Comparison of ENCODE assay signal across 11 mouse cellular contexts in the genomic region with DNA sequence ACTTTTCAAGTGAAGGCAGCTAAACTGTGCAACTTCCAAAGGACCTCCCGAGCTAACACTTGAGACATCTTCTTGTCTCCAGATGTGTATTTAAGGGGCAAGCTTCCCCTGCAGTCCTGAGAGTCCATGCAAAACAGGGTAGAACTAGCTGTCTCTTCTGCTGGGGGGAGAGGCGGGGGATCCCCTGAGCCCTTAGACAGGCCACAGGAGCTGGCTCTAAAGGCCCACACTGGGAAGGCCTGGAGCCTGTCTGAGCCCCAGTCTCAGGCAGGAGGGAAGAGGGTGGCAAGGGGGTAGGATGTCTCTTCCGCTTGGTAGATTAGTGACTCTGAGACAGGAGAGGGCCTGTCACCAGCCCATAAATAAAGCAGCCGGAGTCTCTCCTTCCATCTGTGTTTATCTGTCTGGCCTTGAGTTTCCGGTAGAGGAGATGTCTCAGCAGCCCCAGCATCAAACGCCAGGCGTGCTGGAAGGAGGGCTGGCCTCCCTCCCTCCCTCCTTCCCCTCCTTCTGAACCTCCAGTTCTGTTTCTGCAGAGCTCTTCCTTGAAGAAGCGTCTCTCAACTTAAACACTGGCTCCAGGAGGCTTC. TPM values are rescaled to one million over a fixed set of nuclear protein-coding genes. Genes with fewer than 3 reads are reported as not detected.
A peak's percentile ranks its signal among the peaks of the same experiment; 100 is the strongest.
DNase-seq lines count a peak whose midpoint lies in the region; ATAC-seq and TF ChIP-seq lines count a peak whose summit lies in the region.
"Had no signal": no experiment of that assay in that cellular context is flagged by ENCODE, and none has a peak within 500 bp of the region (broad histone marks: within the 10 kb centered on the region; RNA-seq: fewer than 3 reads in every experiment).

No protein-coding gene starts in this region.

- H3K27ac ChIP-seq in gastrocnemius, adult 2 months = peak overlapping the region; percentile 38
- peak overlapping the region; percentile 25; the same call in 1 of the 2 replicates for H3K27ac ChIP-seq in thymus, adult 2 months (ENCODE audit: control insufficient read depth, insufficient read depth, low read length)
- peak overlapping the region; percentile 74 for H3K27ac ChIP-seq in liver, embryonic 12.5 days
- H3K27ac ChIP-seq: hindbrain, embryonic 15.5 days had no signal

- no peak for TF ChIP-seq POLR2A in thymus, adult 2 months (IDR thresholded peaks at IDR 0.05; ENCODE audit: control insufficient read depth, extremely low read depth, insufficient read depth, low read length, poor library complexity)

- intact Hi-C loops in gastrocnemius, adult 2 months (cut with DNase I) = no loop called here
- intact Hi-C loops in gastrocnemius, postnatal 14 days (cut with DNase I; ENCODE audit: low total_unique reads) = no loop called here

- H3K4me2 ChIP-seq in liver, embryonic 12.5 days = no peak overlapping the region
- H3K4me2 ChIP-seq: hindbrain, embryonic 15.5 days had no signal

- ATAC-seq in liver, embryonic 12.5 days = peak; percentile 30; the same call in 1 of the 2 replicates
- no peak for ATAC-seq in erythroid progenitor cell, adult 5-6 weeks (replicated peaks; ENCODE audit: low FRiP score, poor library complexity, severe bottlenecking)

- peaks cover 60% of the 10 kb centered on the region for H3K4me1 ChIP-seq in thymus, adult 2 months (replicated peaks; ENCODE audit: control insufficient read depth, insufficient read depth, low read length)
- peaks cover 42% of the 10 kb centered on the region for H3K4me1 ChIP-seq in liver, embryonic 12.5 days

- no peaks in the 10 kb centered on the region for H3K36me3 ChIP-seq in thymus, adult 2 months (ENCODE audit: control insufficient read depth, insufficient read depth, low read length)
- H3K36me3 ChIP-seq in liver, embryonic 12.5 days = no peaks in the 10 kb centered on the region
- H3K36me3 ChIP-seq: hindbrain, embryonic 15.5 days had no signal

- no peaks in the 10 kb centered on the region for H3K9me3 ChIP-seq in liver, embryonic 12.5 days (replicated peaks)
- H3K9me3 ChIP-seq: hindbrain, embryonic 15.5 days had no signal

- no peak overlapping the region for H3K9ac ChIP-seq in liver, embryonic 12.5 days
- H3K9ac ChIP-seq: hindbrain, embryonic 15.5 days had no signal

- no peaks in the 10 kb centered on the region; the same call in 1 of the 2 replicates for H3K27me3 ChIP-seq in thymus, adult 2 months (ENCODE audit: control insufficient read depth, insufficient read depth, low read length)
- peaks cover 87% of the 10 kb centered on the region for H3K27me3 ChIP-seq in liver, embryonic 12.5 days (replicated peaks)

- 24% methylated on average over 8 of the region's 8 CpGs for WGBS in thymus, adult 2 months
- 11% methylated on average over 8 of the region's 8 CpGs for WGBS in liver, embryonic 12.5 days (ENCODE audit: insufficient replicate concordance)

- no peak for DNase-seq in gastrocnemius, adult 2 months
- DNase-seq in gastrocnemius, postnatal 14 days = no peak
- DNase-seq in thymus, adult 2 months = no peak
- DNase-seq in thymus, postnatal 10 days (ENCODE audit: low spot score in 2 of 2) = no peak
- DNase-seq in thymus, postnatal 4 days = peak; percentile 54
- DNase-seq in ovary, postnatal 14 days (ENCODE audit: low spot score) = no peak
- DNase-seq: left cerebral cortex, postnatal 4 days had no signal

- TF ChIP-seq CTCF in gastrocnemius, adult 2 months (IDR thresholded peaks at IDR 0.05) = no peak
- no peak for TF ChIP-seq CTCF in thymus, adult 2 months (IDR thresholded peaks at IDR 0.05; ENCODE audit: borderline replicate concordance, control insufficient read depth, extremely low read depth, insufficient read depth, low read length, poor library complexity)

- no peak overlapping the region for H3K4me3 ChIP-seq in gastrocnemius, adult 2 months
- H3K4me3 ChIP-seq in thymus, adult 2 months (ENCODE audit: control insufficient read depth, insufficient read depth, low read length) = no peak overlapping the region
- no peak overlapping the region for H3K4me3 ChIP-seq in liver, embryonic 12.5 days
- H3K4me3 ChIP-seq: hindbrain, embryonic 15.5 days had no signal

RNA-seq across cellular contexts. Expression of gene Sp2, which starts 10.1 kb away (rescaled TPM):
- 10 to 100 TPM; 10.4 to 11.0 TPM for total RNA-seq in gastrocnemius, adult 2 months (2021)
- 10 to 100 TPM; 13.1 to 13.6 TPM for total RNA-seq in gastrocnemius, postnatal 14 days (2021)
- 46.6 and 63.0 TPM in 2 replicates for polyA plus RNA-seq in thymus, adult 2 months (2012; rRNA removed)
- polyA plus RNA-seq in liver, embryonic 12.5 days (2016; fragmentation: Nextera tagmentation; extraction: Ambion mirVana) = 15.5 and 18.5 TPM in 2 replicates
- total RNA-seq in erythroid progenitor cell, adult 5-6 weeks (2015; ENCODE audit: low replicate concordance) = 52.4 and 62.0 TPM in 2 replicates
- 13.1 and 27.8 TPM in 2 replicates for total RNA-seq in erythroid progenitor cell, adult 5-6 weeks (2017; ENCODE audit: low replicate concordance)

RNA-seq across cellular contexts. Expression of gene Sp6, which starts 20.4 kb away (rescaled TPM):
- total RNA-seq in gastrocnemius, adult 2 months (2021) = under 1 TPM in 1 of 2 experiments, not detected in 1; 0.10 TPM
- under 1 TPM; 0.10 to 0.11 TPM for total RNA-seq in gastrocnemius, postnatal 14 days (2021)
- polyA plus RNA-seq in thymus, adult 2 months (2012; rRNA removed) = 5.6 TPM in 2 replicates
- polyA plus RNA-seq in liver, embryonic 12.5 days (2016; fragmentation: Nextera tagmentation; extraction: Ambion mirVana) = 0.15 and 0.19 TPM in 2 replicates
- not detected in 2 replicates for total RNA-seq in erythroid progenitor cell, adult 5-6 weeks (2015; ENCODE audit: low replicate concordance)
- total RNA-seq in erythroid progenitor cell, adult 5-6 weeks (2017; ENCODE audit: low replicate concordance) = not detected in 2 replicates
- total RNA-seq: neutrophil, adult 5-6 weeks had no signal

RNA-seq across cellular contexts. Expression of gene Scrn2, which starts 36.9 kb away (rescaled TPM):
- 10 to 100 TPM; 10.4 to 11.4 TPM for total RNA-seq in gastrocnemius, adult 2 months (2021)
- total RNA-seq in gastrocnemius, postnatal 14 days (2021) = 10 to 100 TPM in 1 of 2 experiments, 1 to 10 TPM in 1; 8.9 to 10.4 TPM
- polyA plus RNA-seq in thymus, adult 2 months (2012; rRNA removed) = 18.6 and 20.5 TPM in 2 replicates
- polyA plus RNA-seq in liver, embryonic 12.5 days (2016; fragmentation: Nextera tagmentation; extraction: Ambion mirVana) = 9.8 and 11.0 TPM in 2 replicates
- total RNA-seq in erythroid progenitor cell, adult 5-6 weeks (2015; ENCODE audit: low replicate concordance) = not detected in 2 replicates
- total RNA-seq in erythroid progenitor cell, adult 5-6 weeks (2017; ENCODE audit: low replicate concordance) = not detected in 2 replicates

RNA-seq across cellular contexts. Expression of gene Lrrc46, which starts 48.4 kb away (rescaled TPM):
- total RNA-seq in gastrocnemius, adult 2 months (2021) = not detected
- not detected for total RNA-seq in gastrocnemius, postnatal 14 days (2021)
- polyA plus RNA-seq in thymus, adult 2 months (2012; rRNA removed) = 0.46 and 0.58 TPM in 2 replicates
- polyA plus RNA-seq in liver, embryonic 12.5 days (2016; fragmentation: Nextera tagmentation; extraction: Ambion mirVana) = 0.35 and 0.48 TPM in 2 replicates
- total RNA-seq in erythroid progenitor cell, adult 5-6 weeks (2015; ENCODE audit: low replicate concordance) = not detected in 2 replicates
- not detected in 2 replicates for total RNA-seq in erythroid progenitor cell, adult 5-6 weeks (2017; ENCODE audit: low replicate concordance)

RNA-seq across cellular contexts. Expression of gene Mrpl10, which starts 48.5 kb away (rescaled TPM):
- 10 to 100 TPM; 36.9 to 50.7 TPM for total RNA-seq in gastrocnemius, adult 2 months (2021)
- 10 to 100 TPM; 39.8 to 44.0 TPM for total RNA-seq in gastrocnemius, postnatal 14 days (2021)
- 90.1 and 95.4 TPM in 2 replicates for polyA plus RNA-seq in thymus, adult 2 months (2012; rRNA removed)
- polyA plus RNA-seq in liver, embryonic 12.5 days (2016; fragmentation: Nextera tagmentation; extraction: Ambion mirVana) = 56.7 TPM in 2 replicates
- total RNA-seq in erythroid progenitor cell, adult 5-6 weeks (2015; ENCODE audit: low replicate concordance) = 5.0 and 15.5 TPM in 2 replicates
- total RNA-seq in erythroid progenitor cell, adult 5-6 weeks (2017; ENCODE audit: low replicate concordance) = 4.6 and 5.3 TPM in 2 replicates

Comparison
In these comparisons a context has a peak if more than half of its experiments do, and no peak if none do; other contexts are left out.
1. RNA of gene Scrn2, which starts 36.9 kb away (total RNA-seq): 10.4 to 11.4 TPM in gastrocnemius, adult 2 months and 8.9 to 10.4 TPM in gastrocnemius, postnatal 14 days; not detected in erythroid progenitor cell, adult 5-6 weeks; every median in the first group is over 4 times any median in the second.
2. Peak in every context shown above with its lines, with median percentiles within 50 percentile points of each other: H3K27ac ChIP-seq.